Mouse (Mus musculus) liver, adult 2 months (tissue): Measurements from ENCODE around the gene Trim69. TPM values are rescaled to one million over a fixed set of nuclear protein-coding genes. Genes with fewer than 3 reads are reported as not detected.
A peak's percentile ranks its signal among the peaks of the same experiment; 100 is the strongest.

ENCODE experiments used
- DNase-seq: peaks from one replicate; pipeline ENCODE4 v3.0.0-alpha.2; 2011; ENCODE audit warnings: low read depth, low spot score; ENCODE audit errors: extremely low read depth
- H3K27ac ChIP-seq: fragments of 200-500 bp; replicated peaks from 2 replicates; pipeline ENCODE4 v1.5.1; 2012; ENCODE audit warnings: low read depth, mild to moderate bottlenecking, control low read depth, inconsistent platforms, low read length; ENCODE audit not compliant: insufficient read depth
- H3K27me3 ChIP-seq: fragments of 200-500 bp; 2 replicates; pipeline ENCODE4 v1.6.1; 2012; ENCODE audit warnings: mild to moderate bottlenecking, moderate library complexity, low read length, inconsistent platforms; ENCODE audit not compliant: control insufficient read depth, insufficient read depth
- H3K36me3 ChIP-seq: fragments of 200-500 bp; 2 replicates; pipeline ENCODE4 v1.6.1; 2012; ENCODE audit warnings: low read length, inconsistent platforms; ENCODE audit not compliant: control insufficient read depth, insufficient read depth
- H3K4me1 ChIP-seq: fragments of 200-500 bp; 2 replicates; pipeline ENCODE4 v1.6.1; 2011; ENCODE audit warnings: low read length; ENCODE audit not compliant: control insufficient read depth, insufficient read depth
- H3K4me3 ChIP-seq: fragments of 200-500 bp; 2 replicates; pipeline ENCODE4 v1.5.1; 2011; ENCODE audit warnings: low read depth, mild to moderate bottlenecking, control low read depth, low read length, moderate library complexity; ENCODE audit not compliant: insufficient read depth
- H3K79me2 ChIP-seq: fragments of 200-500 bp; 2 replicates; pipeline ENCODE4 v1.6.1; 2012; ENCODE audit warnings: inconsistent platforms, mild to moderate bottlenecking, low read length, moderate library complexity; ENCODE audit not compliant: control insufficient read depth, insufficient read depth
- H3K9ac ChIP-seq: fragments of 200-500 bp; 2 replicates; pipeline ENCODE4 v1.6.1; 2012; ENCODE audit warnings: low read depth, mild to moderate bottlenecking, control low read depth, inconsistent platforms, low read length
- CTCF ChIP-seq: fragments of 200-500 bp; IDR thresholded peaks from 2 replicates; pipeline ENCODE4 v1.5.1; 2011; ENCODE audit warnings: low read depth, low read length, control low read depth
- POLR2A ChIP-seq: fragments of 200-500 bp; IDR thresholded peaks from 2 replicates; pipeline ENCODE4 v1.6.1; 2011; ENCODE audit warnings: low read length, control low read depth; ENCODE audit not compliant: insufficient read depth; ENCODE audit errors: extremely low read depth
- WGBS: fragments of 180-500 bp; shearing (Covaris S2); methylation state at CpG from one replicate; pipeline ENCODE4 v1.1.7; 2018; 5-methylcytosine and 5-hydroxymethylcytosine counted together
- polyA plus RNA-seq: library from polyadenylated mRNA; depleted of rRNA; stranded (reverse); fragments of >200 nt; gene quantifications from 2 replicates; pipeline ENCODE4 v1.2.3, GENCODE M21; 2012
- total RNA-seq: library from RNA; depleted of rRNA; stranded (reverse); fragments of >200 nt; gene quantifications from 2 replicates; pipeline ENCODE4 v1.2.3, GENCODE M21; 2014

Trim69 gene
- total and polyA plus RNA-seq, 2 experiments: 0.07 to 0.09 TPM

GRCm38 (mm10) chr2:122143111-122143510 is 17.4 kb upstream of the Trim69 start:
- H3K27ac ChIP-seq: no peak overlapping the region
- no peaks in the 10 kb centered on the region for H3K27me3 ChIP-seq
- WGBS: 68% methylated on average over 3 of the region's 3 CpGs
- H3K36me3 ChIP-seq: no peaks in the 10 kb centered on the region
- TF ChIP-seq POLR2A: no peak
- TF ChIP-seq CTCF: no peak
- peaks cover 10% of the 10 kb centered on the region for H3K4me1 ChIP-seq
- peaks cover 3% of the 10 kb centered on the region; the same call in 1 of the 2 replicates for H3K79me2 ChIP-seq
- no peak overlapping the region for H3K9ac ChIP-seq
- DNase-seq: peak; percentile 43
- H3K4me3 ChIP-seq: no peak overlapping the region

DNA sequence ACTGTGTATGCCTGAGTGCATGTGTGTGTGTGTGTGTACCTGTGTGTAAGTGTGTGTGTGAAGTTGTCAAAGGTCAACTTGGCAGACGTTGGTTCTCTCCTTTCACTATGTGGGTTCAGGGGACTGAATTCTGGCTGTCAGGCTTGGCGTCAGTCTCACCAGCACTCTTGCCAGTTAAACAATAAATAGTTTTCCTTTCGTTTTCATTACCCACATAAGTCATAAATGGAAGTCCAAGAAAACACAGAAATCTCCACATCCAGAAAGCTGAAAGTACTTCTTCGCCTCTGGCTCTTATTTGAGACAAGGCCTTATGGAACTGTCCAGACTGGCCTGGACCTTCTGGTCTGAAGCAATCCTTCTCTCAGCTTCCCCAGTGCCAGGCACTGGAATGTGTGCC is 14.7 kb upstream of the Trim69 start:
- H3K27me3 ChIP-seq: no peaks in the 10 kb centered on the region
- peaks cover 25% of the 10 kb centered on the region; the same call in 1 of the 2 replicates for H3K79me2 ChIP-seq
- H3K9ac ChIP-seq: no peak overlapping the region
- WGBS: 13% methylated on average over 4 of the region's 4 CpGs
- H3K4me1 ChIP-seq: peaks cover 17% of the 10 kb centered on the region
- peaks cover 10% of the 10 kb centered on the region for H3K36me3 ChIP-seq
- no peak overlapping the region for H3K4me3 ChIP-seq
- TF ChIP-seq CTCF: no peak
- no peak for TF ChIP-seq POLR2A
- H3K27ac ChIP-seq: peak overlapping the region; percentile 39
- DNase-seq: peak; percentile 89

DNA sequence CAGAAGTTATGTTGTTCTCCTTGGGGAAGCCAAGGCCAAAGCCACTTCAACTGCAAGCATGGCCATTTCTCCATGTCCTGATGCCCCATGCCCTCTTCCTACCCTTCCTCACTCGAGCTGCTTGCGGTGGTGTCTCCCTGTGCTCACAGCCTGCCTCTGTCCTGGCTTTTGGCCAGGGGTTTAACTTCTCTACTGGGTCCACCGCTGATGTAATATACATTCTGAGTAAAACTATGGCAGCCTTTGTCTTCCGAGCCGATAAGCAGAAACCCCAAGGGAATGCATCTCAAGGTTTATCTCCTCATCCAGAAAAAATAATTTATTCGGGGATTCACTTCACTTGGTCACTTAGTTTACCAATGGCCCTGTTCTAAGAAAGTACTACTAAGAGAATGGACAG is 13.8 kb upstream of the Trim69 start:
- Histone ChIP-seq H3K27me3 (no peaks in the 10 kb centered on the region), H3K4me1 (peaks cover 19% of the 10 kb centered on the region), H3K36me3 (peaks cover 19% of the 10 kb centered on the region), H3K4me3 (no peak overlapping the region), H3K9ac (no peak overlapping the region), H3K79me2 (peaks cover 32% of the 10 kb centered on the region; the same call in 1 of the 2 replicates), H3K27ac (peak overlapping the region; percentile 33)
- WGBS: 19% methylated on average over 6 of the region's 6 CpGs
- no peak for TF ChIP-seq POLR2A
- TF ChIP-seq CTCF: no peak
- no peak for DNase-seq

GRCm38 (mm10) chr2:122147508-122148241 is 12.8 kb upstream of the Trim69 start, which contains the start of gene B2m:
TSS of gene B2m (plus strand) at chr2:122147686.
- H3K27ac ChIP-seq: peak within 1 kb of the TSS; percentile 96
- DNase-seq: peak; percentile 95
- peak within 1 kb of the TSS; percentile 86 for H3K4me3 ChIP-seq
- H3K36me3 ChIP-seq: peaks cover 27% of the 10 kb centered on the region
- H3K9ac ChIP-seq: peak within 1 kb of the TSS; percentile 90
- peaks cover 27% of the 10 kb centered on the region for H3K4me1 ChIP-seq
- under 1% methylated on average over 40 of the region's 40 CpGs for WGBS
- H3K79me2 ChIP-seq: peaks cover 35% of the 10 kb centered on the region; the same call in 1 of the 2 replicates
- H3K27me3 ChIP-seq: no peaks in the 10 kb centered on the region
- TF ChIP-seq POLR2A (peak; percentile 99), CTCF (no peak)

- H3K27me3 ChIP-seq: no peaks in the 10 kb centered on the region
- TF ChIP-seq POLR2A (no peak), CTCF (no peak)
- peak overlapping the region; percentile 90 for H3K9ac ChIP-seq
- H3K4me3 ChIP-seq: peak overlapping the region; percentile 86
- H3K79me2 ChIP-seq: peaks cover 35% of the 10 kb centered on the region; the same call in 1 of the 2 replicates
- peak overlapping the region; percentile 96 for H3K27ac ChIP-seq
- peaks cover 34% of the 10 kb centered on the region for H3K36me3 ChIP-seq
- under 1% methylated on average over 18 of the region's 18 CpGs for WGBS
- H3K4me1 ChIP-seq: peaks cover 30% of the 10 kb centered on the region
- DNase-seq: peak; percentile 73
These were observed 12.1 kb upstream of the Trim69 start for GRCm38 (mm10) chr2:122148242-122148917.
